Mouse (Mus musculus): Measurements from ENCODE around the gene Mef2d. TPM values are rescaled to one million over a fixed set of nuclear protein-coding genes. Genes with fewer than 3 reads are reported as not detected.

The Mef2d gene
- total RNA-seq, 2 experiments from 2014 or later, result 194 to 205 TPM

- peak in 1 of 2 experiments; percentile 13 for DNase-seq (ENCODE audit: low spot score in 2 of 2)
These were observed 5.2 kb upstream of the Mef2d start for GRCm38 (mm10) chr3:88136945-88137494.

- DNase-seq (ENCODE audit: low spot score in 2 of 2), result peak in 1 of 2 experiments; percentile 12
These were observed 4.4 kb upstream of the Mef2d start for GRCm38 (mm10) chr3:88137821-88138220.

GRCm38 (mm10) chr3:88138336-88139242, 3.6 kb upstream of the Mef2d start:
- peak; percentile 95 to 97 for DNase-seq (ENCODE audit: low spot score in 2 of 2)

- DNase-seq (ENCODE audit: low spot score in 2 of 2), result peak; percentile 51 to 52
These were observed 2.7 kb upstream of the Mef2d start for GRCm38 (mm10) chr3:88139243-88140177.

- peak in 1 of 2 experiments; percentile 48 for DNase-seq (ENCODE audit: low spot score in 2 of 2)
These were observed 1.8 kb upstream of the Mef2d start for GRCm38 (mm10) chr3:88140178-88140902.

GRCm38 (mm10) chr3:88140903-88141430, 1.2 kb upstream of the Mef2d start:
- no peak for DNase-seq (ENCODE audit: low spot score in 2 of 2)

- DNase-seq (ENCODE audit: low spot score in 2 of 2), result peak in 1 of 2 experiments; percentile 16
These were observed 759 bp upstream of the Mef2d start for GRCm38 (mm10) chr3:88141439-88141786.

GRCm38 (mm10) chr3:88142546-88142915, 359 bp downstream of the Mef2d start:
- DNase-seq (ENCODE audit: low spot score in 2 of 2), result no peak

- DNase-seq (ENCODE audit: low spot score in 2 of 2), result peak; percentile 66 to 68
These were observed 972 bp downstream of the Mef2d start for GRCm38 (mm10) chr3:88142916-88143771.

- DNase-seq (ENCODE audit: low spot score in 2 of 2), result peak; percentile 48 to 74
These were observed 1.9 kb downstream of the Mef2d start for GRCm38 (mm10) chr3:88143961-88144486.

GRCm38 (mm10) chr3:88144648-88145410, 2.7 kb downstream of the Mef2d start:
- peak in 1 of 2 experiments; percentile 20 for DNase-seq (ENCODE audit: low spot score in 2 of 2)

- peak in 1 of 2 experiments; percentile 39 for DNase-seq (ENCODE audit: low spot score in 2 of 2)
These were observed 3.2 kb downstream of the Mef2d start for GRCm38 (mm10) chr3:88145411-88145782.

GRCm38 (mm10) chr3:88145952-88146351, 3.8 kb downstream of the Mef2d start:
- peak in 1 of 2 experiments; percentile 7 for DNase-seq (ENCODE audit: low spot score in 2 of 2)

- DNase-seq (ENCODE audit: low spot score in 2 of 2), result no peak
These were observed 4.4 kb downstream of the Mef2d start for GRCm38 (mm10) chr3:88146376-88147112.

GRCm38 (mm10) chr3:88147444-88147843, 5.3 kb downstream of the Mef2d start:
- DNase-seq (ENCODE audit: low spot score in 2 of 2), result no peak

GRCm38 (mm10) chr3:88147866-88148265, 5.7 kb downstream of the Mef2d start:
- DNase-seq (ENCODE audit: low spot score in 2 of 2), result peak in 1 of 2 experiments; percentile 8

GRCm38 (mm10) chr3:88148354-88148753, 6.2 kb downstream of the Mef2d start:
- DNase-seq (ENCODE audit: low spot score in 2 of 2), result no peak

Measured in layer of hippocampus, adult 18-20 months (tissue).